Mouse (Mus musculus) kidney, adult 9 months (tissue): ENCODE data around the gene Hcrt.
A peak's percentile ranks its signal among the peaks of the same experiment; 100 is the strongest.

ENCODE experiments used
- DNase-seq: peaks from one replicate; pipeline ENCODE4 v3.0.0; 2022

The Hcrt gene

GRCm38 (mm10) chr11:100766726-100767125 is 4.0 kb upstream of the Hcrt start:
- DNase-seq = peak; percentile 80

GRCm38 (mm10) chr11:100761547-100762045 is 1.1 kb downstream of the Hcrt start:
- DNase-seq = peak; percentile 88

GRCm38 (mm10) chr11:100759611-100760233 is 3.0 kb downstream of the Hcrt start, which contains the start of gene Kcnh4:
Gene Kcnh4, minus strand, starts transcription at chr11:100759942.
- DNase-seq = peak; percentile 56

GRCm38 (mm10) chr11:100758707-100759610 is 3.8 kb downstream of the Hcrt start:
- no peak for DNase-seq

GRCm38 (mm10) chr11:100757566-100757965 is 5.2 kb downstream of the Hcrt start:
- DNase-seq = no peak

- DNase-seq = no peak
These were observed 6.3 kb downstream of the Hcrt start for GRCm38 (mm10) chr11:100756476-100756875.

- DNase-seq = no peak
These were observed 8.1 kb downstream of the Hcrt start for GRCm38 (mm10) chr11:100754693-100755057.

GRCm38 (mm10) chr11:100754021-100754692 is 8.6 kb downstream of the Hcrt start:
- DNase-seq = no peak

- no peak for DNase-seq
These were observed 10.4 kb downstream of the Hcrt start for GRCm38 (mm10) chr11:100752294-100752693.

- no peak for DNase-seq
These were observed 12.6 kb downstream of the Hcrt start for GRCm38 (mm10) chr11:100750127-100750526.

GRCm38 (mm10) chr11:100749469-100749868 is 13.3 kb downstream of the Hcrt start:
- no peak for DNase-seq

- DNase-seq = no peak
These were observed 14.1 kb downstream of the Hcrt start for GRCm38 (mm10) chr11:100748620-100749019.

- DNase-seq = no peak
These were observed 15.6 kb downstream of the Hcrt start for GRCm38 (mm10) chr11:100747114-100747513.

- DNase-seq = no peak
These were observed 16.2 kb downstream of the Hcrt start for GRCm38 (mm10) chr11:100746546-100746945.

GRCm38 (mm10) chr11:100745085-100745484 is 17.6 kb downstream of the Hcrt start:
- DNase-seq = no peak

GRCm38 (mm10) chr11:100741348-100741747 is 21.4 kb downstream of the Hcrt start:
- peak; percentile 83 for DNase-seq

GRCm38 (mm10) chr11:100738749-100739148 is 24.0 kb downstream of the Hcrt start:
- DNase-seq = no peak

GRCm38 (mm10) chr11:100738066-100738604 is 24.6 kb downstream of the Hcrt start, which contains the start of gene Rab5c:
Gene Rab5c, minus strand, starts transcription at chr11:100738215.
- DNase-seq = peak; percentile 100

- peak; percentile 57 for DNase-seq
These were observed 25.5 kb downstream of the Hcrt start for GRCm38 (mm10) chr11:100737105-100737733.

- DNase-seq = peak; percentile 69
These were observed 26.0 kb downstream of the Hcrt start for GRCm38 (mm10) chr11:100736746-100737080.

GRCm38 (mm10) chr11:100735954-100736745 is 26.6 kb downstream of the Hcrt start:
- DNase-seq = no peak
